8 mouse cellular contexts compared by ENCODE assay signal in the genomic region with DNA sequence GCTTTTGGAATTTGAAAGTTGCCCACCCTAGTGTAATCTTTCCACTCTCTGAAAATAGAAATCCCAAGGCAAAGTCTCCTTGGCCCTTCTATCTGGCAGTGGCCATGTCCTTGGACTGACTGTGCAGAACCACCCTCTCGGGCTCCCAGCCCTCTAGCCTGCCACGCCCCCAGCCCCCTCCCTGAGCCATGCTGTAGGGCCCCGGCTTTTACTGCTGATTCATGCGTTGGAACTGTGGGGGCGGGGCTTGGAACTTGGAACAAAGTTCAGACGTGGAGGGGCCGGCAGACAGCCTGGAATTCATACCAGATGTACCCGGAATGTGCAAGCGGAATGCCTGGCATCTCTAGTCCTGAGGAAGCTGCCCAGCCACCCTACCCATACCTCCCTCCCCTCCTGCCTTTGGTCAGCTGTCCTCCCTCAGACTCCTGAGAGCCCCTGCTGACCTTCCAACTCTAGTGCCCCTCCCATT. TPM values are rescaled to one million over a fixed set of nuclear protein-coding genes. Genes with fewer than 3 reads are reported as not detected.
DNase-seq lines count a peak whose midpoint lies in the region; ATAC-seq and TF ChIP-seq lines count a peak whose summit lies in the region.

No protein-coding gene starts in this region.

- peak; percentile 68 for ATAC-seq in liver, embryonic 12.5 days
- peak; percentile 60 for ATAC-seq in stomach, postnatal 0 days (ENCODE audit: low FRiP score, low TSS enrichment)

- peak overlapping the region; percentile 76 for H3K4me3 ChIP-seq in embryonic facial prominence, embryonic 10.5 days
- H3K4me3 ChIP-seq in heart, adult 2 months, result peak overlapping the region; percentile 84
- peak overlapping the region; percentile 86 for H3K4me3 ChIP-seq in liver, embryonic 12.5 days
- peak overlapping the region; percentile 69 for H3K4me3 ChIP-seq in stomach, postnatal 0 days (ENCODE audit: low read depth, low read length)

- TF ChIP-seq POLR2A in heart, adult 2 months (IDR thresholded peaks at IDR 0.05; ENCODE audit: insufficient read depth, low read depth, low read length), result peak; percentile 63

- peaks cover 45% of the 10 kb centered on the region for H3K4me1 ChIP-seq in embryonic facial prominence, embryonic 10.5 days
- peaks cover 22% of the 10 kb centered on the region for H3K4me1 ChIP-seq in heart, adult 2 months (ENCODE audit: control insufficient read depth, insufficient read depth, low read length)
- H3K4me1 ChIP-seq in liver, embryonic 12.5 days, result peaks cover 75% of the 10 kb centered on the region
- peaks cover 7% of the 10 kb centered on the region; the same call in 1 of the 2 replicates for H3K4me1 ChIP-seq in stomach, postnatal 0 days (replicated peaks; ENCODE audit: control insufficient read depth, insufficient read depth)

- peaks cover 20% of the 10 kb centered on the region for H3K36me3 ChIP-seq in embryonic facial prominence, embryonic 10.5 days (replicated peaks)
- H3K36me3 ChIP-seq in heart, adult 2 months (ENCODE audit: control insufficient read depth, insufficient read depth, low read length), result peaks cover 28% of the 10 kb centered on the region
- peaks cover 36% of the 10 kb centered on the region for H3K36me3 ChIP-seq in liver, embryonic 12.5 days
- H3K36me3 ChIP-seq in stomach, postnatal 0 days (ENCODE audit: control insufficient read depth, insufficient read depth, low read length), result no peaks in the 10 kb centered on the region

- peak overlapping the region; percentile 94 for H3K4me2 ChIP-seq in liver, embryonic 12.5 days
- peak overlapping the region; percentile 95 for H3K4me2 ChIP-seq in stomach, postnatal 0 days (replicated peaks; ENCODE audit: low read depth)

- no peak for TF ChIP-seq CTCF in heart, adult 2 months (IDR thresholded peaks at IDR 0.05)
- TF ChIP-seq CTCF in stomach, postnatal 0 days (IDR thresholded peaks at IDR 0.05; ENCODE audit: low read depth), result no peak

- no peaks in the 10 kb centered on the region for H3K9me3 ChIP-seq in embryonic facial prominence, embryonic 10.5 days
- H3K9me3 ChIP-seq in liver, embryonic 12.5 days (replicated peaks), result no peaks in the 10 kb centered on the region
- no peaks in the 10 kb centered on the region for H3K9me3 ChIP-seq in stomach, postnatal 0 days (ENCODE audit: control insufficient read depth, low read length)

- no peaks in the 10 kb centered on the region for H3K79me2 ChIP-seq in heart, adult 2 months (replicated peaks; ENCODE audit: control insufficient read depth, insufficient read depth, low read length)

- peak; percentile 95 for DNase-seq in 3134 (ENCODE audit: extremely low read depth, insufficient read length, low spot score)
- DNase-seq in adrenal gland, adult 2 months, result peak; percentile 99
- DNase-seq in embryonic facial prominence, embryonic 10.5 days (ENCODE audit: low spot score), result peak; percentile 94
- DNase-seq in heart, adult 2 months, result peak; percentile 89 to 93
- peak; percentile 95 for DNase-seq in kidney, adult 18-20 months
- peak; percentile 80 for DNase-seq in neural tube, embryonic 10.5 days (ENCODE audit: extremely low spot score, low spot score)
- DNase-seq in stomach, postnatal 0 days (ENCODE audit: low spot score), result peak; percentile 95

- peak; percentile 93 for TF ChIP-seq EP300 in heart, adult 2 months (IDR thresholded peaks at IDR 0.05; ENCODE audit: insufficient read depth, low read depth, low read length)
- TF ChIP-seq EP300 in stomach, postnatal 0 days (optimal IDR thresholded peaks at IDR 0.05), result no peak

- WGBS in embryonic facial prominence, embryonic 10.5 days, result 1% methylated on average over 9 of the region's 9 CpGs
- WGBS in heart, adult 2 months, result 3% methylated on average over 9 of the region's 9 CpGs
- WGBS in liver, embryonic 12.5 days (ENCODE audit: insufficient replicate concordance), result 5% methylated on average over 9 of the region's 9 CpGs
- 0% methylated on average over 9 of the region's 9 CpGs for WGBS in stomach, postnatal 0 days

- intact Hi-C loops in heart, adult 2 months (cut with DNase I), result loop anchor here (5.0 kb wide), 2 partner anchors 109 to 631 kb away; partner anchors contain the start of gene Mnt

- no peaks in the 10 kb centered on the region for H3K27me3 ChIP-seq in embryonic facial prominence, embryonic 10.5 days (replicated peaks; ENCODE audit: low read depth, poor library complexity, severe bottlenecking)
- no peaks in the 10 kb centered on the region for H3K27me3 ChIP-seq in heart, adult 2 months (ENCODE audit: control insufficient read depth, insufficient read depth, low read length)
- no peaks in the 10 kb centered on the region for H3K27me3 ChIP-seq in liver, embryonic 12.5 days (replicated peaks)
- H3K27me3 ChIP-seq in stomach, postnatal 0 days (ENCODE audit: control insufficient read depth, insufficient read depth, low read length), result no peaks in the 10 kb centered on the region

- no peak overlapping the region; the same call in 1 of the 2 replicates for H3K9ac ChIP-seq in heart, adult 2 months (ENCODE audit: low read depth, low read length)
- H3K9ac ChIP-seq in liver, embryonic 12.5 days, result peak overlapping the region; percentile 90
- peak overlapping the region; percentile 76 for H3K9ac ChIP-seq in stomach, postnatal 0 days (ENCODE audit: low read length)

- H3K27ac ChIP-seq in embryonic facial prominence, embryonic 10.5 days (replicated peaks), result peak overlapping the region; percentile 75
- H3K27ac ChIP-seq in heart, adult 2 months, result peak overlapping the region; percentile 97
- H3K27ac ChIP-seq in liver, embryonic 12.5 days, result peak overlapping the region; percentile 100
- peak overlapping the region; percentile 96 for H3K27ac ChIP-seq in stomach, postnatal 0 days (replicated peaks)

RNA-seq across cellular contexts. Expression of gene Tlcd2, which starts 1.4 kb away (rescaled TPM):
- 1 to 10 TPM; 7.6 to 9.7 TPM for total RNA-seq in adrenal gland, adult 2 months (2021)
- polyA plus RNA-seq in adrenal gland, adult 2 months (2012; rRNA removed), result 22.2 and 27.3 TPM in 2 replicates
- polyA plus RNA-seq in embryonic facial prominence, embryonic 10.5 days (2016; fragmentation: Nextera tagmentation; extraction: Ambion mirVana), result 11.1 and 12.7 TPM in 2 replicates
- total RNA-seq in heart, adult 2 months (2021), result 1 to 10 TPM; 3.7 to 4.6 TPM
- 10.3 and 14.3 TPM in 2 replicates for polyA plus RNA-seq in heart, adult 2 months (2012; rRNA removed)
- polyA plus RNA-seq in liver, embryonic 12.5 days (2016; fragmentation: Nextera tagmentation; extraction: Ambion mirVana), result 19.6 and 21.4 TPM in 2 replicates
- polyA plus RNA-seq in stomach, postnatal 0 days (2015; fragmentation: Nextera tagmentation; extraction: Ambion mirVana), result 16.0 and 17.2 TPM in 2 replicates

RNA-seq across cellular contexts. Expression of gene Wdr81, which starts 8.4 kb away (rescaled TPM):
- 10 to 100 TPM; 15.5 to 15.6 TPM for total RNA-seq in adrenal gland, adult 2 months (2021)
- 28.2 and 34.1 TPM in 2 replicates for polyA plus RNA-seq in adrenal gland, adult 2 months (2012; rRNA removed)
- 6.0 and 6.8 TPM in 2 replicates for polyA plus RNA-seq in embryonic facial prominence, embryonic 10.5 days (2016; fragmentation: Nextera tagmentation; extraction: Ambion mirVana)
- total RNA-seq in heart, adult 2 months (2021), result 1 to 10 TPM; 7.0 to 8.3 TPM
- 6.6 and 9.6 TPM in 2 replicates for polyA plus RNA-seq in heart, adult 2 months (2012; rRNA removed)
- 24.8 and 25.0 TPM in 2 replicates for polyA plus RNA-seq in liver, embryonic 12.5 days (2016; fragmentation: Nextera tagmentation; extraction: Ambion mirVana)
- polyA plus RNA-seq in stomach, postnatal 0 days (2015; fragmentation: Nextera tagmentation; extraction: Ambion mirVana), result 2.6 and 2.7 TPM in 2 replicates

RNA-seq across cellular contexts. Expression of gene Serpinf2, which starts 23.5 kb away (rescaled TPM):
- total RNA-seq in adrenal gland, adult 2 months (2021), result 1 to 10 TPM in 1 of 2 experiments, not detected in 1; 2.6 TPM
- 0.09 and 1.2 TPM in 2 replicates for polyA plus RNA-seq in adrenal gland, adult 2 months (2012; rRNA removed)
- not detected in 2 replicates for polyA plus RNA-seq in embryonic facial prominence, embryonic 10.5 days (2016; fragmentation: Nextera tagmentation; extraction: Ambion mirVana)
- not detected for total RNA-seq in heart, adult 2 months (2021)
- 0.18 and 0.61 TPM in 2 replicates for polyA plus RNA-seq in heart, adult 2 months (2012; rRNA removed)
- 351 and 375 TPM in 2 replicates for polyA plus RNA-seq in liver, embryonic 12.5 days (2016; fragmentation: Nextera tagmentation; extraction: Ambion mirVana)
- polyA plus RNA-seq in stomach, postnatal 0 days (2015; fragmentation: Nextera tagmentation; extraction: Ambion mirVana), result 17.8 and 19.7 TPM in 2 replicates

RNA-seq across cellular contexts. Expression of gene Prpf8, which starts 23.7 kb away (rescaled TPM):
- 100 to 1,000 TPM; 132 to 162 TPM for total RNA-seq in adrenal gland, adult 2 months (2021)
- polyA plus RNA-seq in adrenal gland, adult 2 months (2012; rRNA removed), result 43.2 and 58.6 TPM in 2 replicates
- 74.0 and 76.5 TPM in 2 replicates for polyA plus RNA-seq in embryonic facial prominence, embryonic 10.5 days (2016; fragmentation: Nextera tagmentation; extraction: Ambion mirVana)
- 10 to 100 TPM; 84.4 to 93.2 TPM for total RNA-seq in heart, adult 2 months (2021)
- 49.0 and 86.5 TPM in 2 replicates for polyA plus RNA-seq in heart, adult 2 months (2012; rRNA removed)
- 46.6 and 47.9 TPM in 2 replicates for polyA plus RNA-seq in liver, embryonic 12.5 days (2016; fragmentation: Nextera tagmentation; extraction: Ambion mirVana)
- polyA plus RNA-seq in stomach, postnatal 0 days (2015; fragmentation: Nextera tagmentation; extraction: Ambion mirVana), result 15.8 and 16.0 TPM in 2 replicates

RNA-seq across cellular contexts. Expression of gene Serpinf1, which starts 40.4 kb away (rescaled TPM):
- 10 to 100 TPM; 21.4 to 31.3 TPM for total RNA-seq in adrenal gland, adult 2 months (2021)
- 43.7 and 74.1 TPM in 2 replicates for polyA plus RNA-seq in adrenal gland, adult 2 months (2012; rRNA removed)
- polyA plus RNA-seq in embryonic facial prominence, embryonic 10.5 days (2016; fragmentation: Nextera tagmentation; extraction: Ambion mirVana), result 211 and 216 TPM in 2 replicates
- 10 to 100 TPM; 17.4 to 28.5 TPM for total RNA-seq in heart, adult 2 months (2021)
- polyA plus RNA-seq in heart, adult 2 months (2012; rRNA removed), result 84.5 and 96.1 TPM in 2 replicates
- polyA plus RNA-seq in liver, embryonic 12.5 days (2016; fragmentation: Nextera tagmentation; extraction: Ambion mirVana), result 158 and 172 TPM in 2 replicates
- 53.7 and 69.1 TPM in 2 replicates for polyA plus RNA-seq in stomach, postnatal 0 days (2015; fragmentation: Nextera tagmentation; extraction: Ambion mirVana)

Comparison
In these comparisons a context has a peak if more than half of its experiments do, and no peak if none do; other contexts are left out.
1. Peak in every context shown above with its lines: DNase-seq, ATAC-seq, H3K4me3 ChIP-seq and H3K27ac ChIP-seq.
2. RNA of gene Serpinf2, which starts 23.5 kb away (polyA plus RNA-seq): 351 to 375 TPM in liver, embryonic 12.5 days; 17.8 to 19.7 TPM in stomach, postnatal 0 days, 0.09 to 1.2 TPM in adrenal gland, adult 2 months, 0.18 to 0.61 TPM in heart, adult 2 months and not detected in embryonic facial prominence, embryonic 10.5 days; every median in the first group is over 10 times any median in the second.